Mouse (Mus musculus): ENCODE measurements around the gene Hdgfl2.
"Not testable (repeated sequence)": the region's sequence is repeated elsewhere in the genome, so short reads cannot be mapped to it uniquely, and the experiment has no call there.

Gene Hdgfl2

DNA sequence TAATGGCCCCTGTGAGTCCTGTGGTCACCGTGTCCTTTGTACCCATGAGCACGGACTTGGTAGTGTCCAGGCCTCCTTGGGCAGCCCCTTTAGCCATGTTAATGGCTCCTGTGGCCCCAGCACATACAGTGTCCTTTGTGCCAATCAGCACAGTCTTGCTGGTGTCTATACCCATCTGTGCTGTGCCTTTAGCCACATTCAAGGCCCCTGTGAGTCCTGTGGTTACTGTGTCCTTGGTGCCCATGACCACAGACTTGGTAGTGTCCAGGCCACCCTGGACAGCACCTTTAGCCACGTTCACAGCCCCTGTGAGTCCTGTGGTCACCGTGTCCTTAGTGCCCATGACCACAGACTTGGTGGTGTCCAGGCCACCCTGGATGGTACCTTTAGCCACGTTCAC is 25.4 kb downstream of the Hdgfl2 start:
- not testable (repeated sequence) for DNase-seq (ENCODE audit: low spot score)

DNA sequence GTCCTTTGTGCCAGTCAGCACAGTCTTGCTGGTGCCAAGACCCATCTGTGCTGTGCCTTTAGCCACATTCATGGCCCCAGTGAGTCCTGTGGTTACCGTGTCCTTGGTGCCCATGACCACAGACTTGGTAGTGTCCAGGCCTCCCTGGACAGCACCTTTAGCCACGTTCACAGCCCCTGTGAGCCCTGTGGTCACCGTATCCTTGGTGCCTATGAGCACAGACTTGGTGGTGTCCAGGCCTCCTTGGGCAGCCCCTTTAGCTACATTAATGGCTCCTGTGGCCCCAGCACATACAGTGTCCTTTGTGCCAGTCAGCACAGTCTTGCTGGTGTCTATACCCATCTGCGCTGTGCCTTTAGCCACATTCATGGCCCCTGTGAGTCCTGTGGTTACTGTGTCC is 27.0 kb downstream of the Hdgfl2 start:
- not testable (repeated sequence) for DNase-seq (ENCODE audit: low spot score)

- DNase-seq (ENCODE audit: low spot score), result no peak
Measured at GRCm38 (mm10) chr17:56106981-56107380, 27.5 kb downstream of the Hdgfl2 start.

DNA sequence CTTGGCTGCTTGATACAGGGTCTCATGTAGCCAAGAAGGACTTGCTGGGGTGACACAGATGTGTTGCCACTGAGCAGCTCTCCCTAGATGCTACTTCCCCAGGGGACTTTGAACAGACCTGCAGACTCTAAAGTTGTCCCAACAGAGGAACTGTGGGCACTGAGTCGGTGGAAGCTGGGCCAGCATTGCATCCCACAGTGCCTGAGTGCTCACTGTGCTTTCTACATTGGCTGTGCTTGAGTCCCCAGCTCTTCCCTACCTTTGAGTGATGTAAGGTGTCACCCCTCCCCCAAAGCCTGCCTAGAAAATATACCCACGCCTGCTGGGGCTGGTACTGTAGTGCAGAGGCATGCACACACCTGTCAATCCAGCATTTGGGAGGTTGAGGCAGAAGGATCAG is 28.3 kb downstream of the Hdgfl2 start:
- no peak for DNase-seq (ENCODE audit: low spot score)

GRCm38 (mm10) chr17:56108334-56109044 is 29.1 kb downstream of the Hdgfl2 start:
- no peak for DNase-seq (ENCODE audit: low spot score)

GRCm38 (mm10) chr17:56109219-56110051 is 30.0 kb downstream of the Hdgfl2 start, which contains the start of gene Plin4:
Gene Plin4, minus strand, starts transcription at chr17:56109803.
- no peak for DNase-seq (ENCODE audit: low spot score)

DNA sequence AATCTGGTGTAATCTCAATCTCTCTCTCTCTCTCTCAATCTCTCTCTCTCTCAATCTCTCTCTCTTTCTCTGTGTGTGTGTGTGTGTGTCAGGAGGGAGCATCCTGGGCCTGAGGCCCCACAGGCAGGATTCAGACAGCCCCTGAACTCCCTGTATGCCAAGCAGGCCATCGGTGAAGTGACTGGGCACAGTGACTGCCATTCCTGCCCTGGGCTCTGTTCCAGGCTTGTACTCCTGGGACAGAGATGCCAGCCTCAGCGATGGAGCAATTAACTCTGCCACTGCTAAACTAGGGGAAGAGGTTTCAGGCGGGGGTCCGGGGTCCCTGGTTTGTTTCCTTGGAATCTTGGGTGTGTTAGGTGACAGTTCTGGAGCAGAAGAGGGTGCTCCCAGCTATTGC is 31.1 kb downstream of the Hdgfl2 start:
- no peak for DNase-seq (ENCODE audit: low spot score)

DNA sequence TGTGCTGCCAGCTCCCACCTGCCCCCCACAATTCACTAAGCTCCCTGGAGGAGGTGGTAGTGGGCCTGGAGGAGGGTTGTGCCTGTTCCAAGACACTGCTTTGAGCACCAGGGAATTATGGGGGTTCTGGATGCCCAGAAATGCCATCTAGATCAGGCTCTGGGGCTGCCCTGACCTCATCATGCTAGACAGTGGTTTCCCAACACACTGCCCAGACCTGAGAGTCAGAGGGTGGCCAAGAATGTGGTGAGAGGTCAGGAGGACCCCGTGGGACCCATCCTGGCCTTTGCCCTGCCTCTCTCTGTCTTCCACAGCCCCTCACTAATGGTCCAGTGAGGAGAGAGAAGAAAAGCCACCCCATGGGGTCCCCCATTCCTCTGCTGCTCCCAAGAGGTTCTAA is 31.6 kb downstream of the Hdgfl2 start:
- DNase-seq (ENCODE audit: low spot score), result no peak

GRCm38 (mm10) chr17:56111864-56112263 is 32.4 kb downstream of the Hdgfl2 start:
- DNase-seq (ENCODE audit: low spot score), result no peak

DNA sequence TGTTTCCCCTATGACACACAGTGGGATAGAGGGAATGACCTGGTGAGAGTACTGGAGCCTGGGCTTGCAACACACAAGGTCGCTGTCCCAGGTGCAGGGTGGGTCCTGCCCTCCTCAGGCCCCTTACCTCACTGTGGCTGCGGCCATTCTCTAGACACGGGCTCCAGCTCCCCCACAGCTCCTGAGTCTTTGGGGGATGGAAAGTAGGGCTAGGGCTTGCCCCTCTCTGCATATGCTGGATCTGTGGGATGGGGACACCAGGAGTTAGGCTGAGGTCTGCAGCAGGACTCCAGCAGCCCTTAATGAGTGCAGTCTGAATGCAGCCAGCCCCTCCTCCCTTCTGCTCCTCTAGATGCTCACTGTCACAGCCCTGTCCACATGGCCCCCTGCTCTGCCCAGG is 33.3 kb downstream of the Hdgfl2 start:
- DNase-seq (ENCODE audit: low spot score), result no peak

GRCm38 (mm10) chr17:56116193-56116592 is 36.8 kb downstream of the Hdgfl2 start:
- no peak for DNase-seq (ENCODE audit: low spot score)

DNA sequence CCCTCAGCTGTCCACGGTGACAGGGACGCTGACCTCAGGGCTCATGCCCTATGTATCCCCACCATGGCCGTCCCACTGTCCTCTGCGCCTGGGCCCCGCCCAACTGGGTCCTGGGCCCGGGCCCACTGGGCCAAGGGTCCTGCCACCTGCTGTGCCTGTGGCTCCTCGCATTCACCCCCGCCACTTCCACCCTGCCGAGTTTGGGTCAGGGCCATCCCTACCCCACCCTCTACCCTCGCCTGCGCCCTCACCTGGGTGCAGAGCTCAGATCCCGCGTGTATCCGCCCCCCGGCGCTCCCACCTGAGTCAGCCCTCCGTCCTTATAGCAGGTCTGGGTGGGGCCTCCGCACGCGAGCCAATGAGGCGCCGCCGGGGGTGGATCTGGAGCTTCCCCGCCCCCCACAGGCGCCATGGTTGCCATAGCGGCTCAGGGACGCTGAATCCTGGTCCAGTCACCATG is 37.8 kb downstream of the Hdgfl2 start, which contains the start of gene Plin5:
Gene Plin5 (minus strand): TSS at position 346 of the 460 bp plus-strand sequence.
- DNase-seq (ENCODE audit: low spot score), result no peak

- no peak for DNase-seq (ENCODE audit: low spot score)
Measured at GRCm38 (mm10) chr17:56119431-56119830, 40.0 kb downstream of the Hdgfl2 start.

DNA sequence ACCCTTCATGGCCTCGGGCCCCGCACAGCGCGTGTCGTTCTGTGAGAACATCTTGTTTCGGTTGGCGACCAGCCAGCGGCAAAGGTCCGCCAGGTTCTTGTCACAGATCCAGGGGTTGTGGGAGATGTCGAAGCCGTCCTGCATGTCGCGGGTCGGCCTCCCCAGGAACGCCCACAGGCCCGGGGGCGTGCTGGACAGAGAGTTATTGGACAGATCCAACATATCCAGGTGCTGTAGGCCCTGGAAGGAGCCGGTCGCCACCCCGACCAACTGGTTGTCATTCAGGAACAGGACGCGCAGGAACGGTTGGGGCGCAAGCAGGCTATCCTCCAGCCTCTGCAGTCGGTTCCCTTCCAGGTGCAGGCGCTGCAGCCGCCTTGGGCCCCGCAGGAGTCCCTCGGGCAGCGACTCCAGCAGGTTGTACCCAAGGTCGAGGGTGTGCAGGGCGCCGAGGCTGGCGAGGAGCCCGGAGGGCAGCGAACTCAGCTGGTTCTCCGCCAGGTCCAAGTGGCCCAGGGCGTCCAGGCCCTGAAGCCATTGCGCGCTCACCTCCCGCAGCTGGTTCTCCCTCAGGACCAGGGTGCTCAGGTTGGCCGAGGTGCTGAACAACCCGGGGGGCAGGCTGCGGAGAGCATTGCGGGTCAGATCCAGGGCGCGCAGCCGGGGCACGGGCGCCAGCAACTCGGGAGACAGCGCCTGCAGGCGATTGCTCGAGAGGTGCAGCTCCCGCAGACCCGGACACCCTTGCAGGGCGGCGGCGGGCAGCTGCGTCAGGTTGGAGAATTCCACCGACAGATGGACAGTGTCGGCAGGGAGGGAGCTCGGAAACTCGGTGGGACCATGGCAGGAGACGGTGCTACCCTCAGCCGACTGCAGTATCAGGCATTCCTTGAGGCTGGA is 40.8 kb downstream of the Hdgfl2 start:
- DNase-seq (ENCODE audit: low spot score), result no peak

DNA sequence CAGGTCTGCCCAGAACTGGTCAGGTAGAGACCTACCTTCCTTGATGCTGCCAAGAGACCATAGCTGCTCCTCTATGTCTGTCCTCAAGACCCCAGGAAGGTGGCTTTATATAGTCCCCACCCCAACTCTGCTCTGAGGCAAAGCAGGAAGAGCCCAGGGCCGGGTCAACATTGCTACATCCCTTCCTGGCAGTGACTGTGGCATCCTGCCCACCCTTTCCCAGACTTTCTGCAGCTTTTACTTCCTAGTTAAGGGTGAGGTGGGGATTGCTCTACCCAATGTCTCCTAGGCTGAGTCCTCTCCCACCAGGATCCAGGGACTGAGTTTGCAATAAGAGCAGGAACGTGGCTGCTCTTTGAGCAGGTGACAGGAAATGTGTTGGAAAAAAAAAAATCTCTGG is 42.4 kb downstream of the Hdgfl2 start, which contains the start of gene Lrg1:
Gene Lrg1 (minus strand): TSS at position 176 of the 400 bp plus-strand sequence.
- no peak for DNase-seq (ENCODE audit: low spot score)

DNA sequence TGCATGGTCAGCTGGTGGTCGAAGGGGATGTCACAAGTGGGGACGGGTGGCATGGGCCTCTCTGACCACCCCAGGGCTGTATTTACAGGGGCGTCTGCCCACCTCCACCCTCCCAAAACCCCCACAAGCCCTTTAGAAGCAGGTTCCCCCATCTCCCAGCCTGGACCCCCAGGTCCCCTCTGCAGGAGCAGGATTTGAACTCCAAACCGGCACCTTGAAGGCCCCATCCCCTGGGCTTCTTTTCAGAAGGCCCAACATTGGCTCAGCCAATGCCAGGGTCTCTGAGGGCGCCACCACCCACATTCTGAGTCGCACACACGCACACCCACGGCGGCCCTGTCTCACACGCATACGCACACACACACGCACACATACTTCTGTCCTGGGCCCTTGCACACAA is 43.7 kb downstream of the Hdgfl2 start:
- no peak for DNase-seq (ENCODE audit: low spot score)

DNA sequence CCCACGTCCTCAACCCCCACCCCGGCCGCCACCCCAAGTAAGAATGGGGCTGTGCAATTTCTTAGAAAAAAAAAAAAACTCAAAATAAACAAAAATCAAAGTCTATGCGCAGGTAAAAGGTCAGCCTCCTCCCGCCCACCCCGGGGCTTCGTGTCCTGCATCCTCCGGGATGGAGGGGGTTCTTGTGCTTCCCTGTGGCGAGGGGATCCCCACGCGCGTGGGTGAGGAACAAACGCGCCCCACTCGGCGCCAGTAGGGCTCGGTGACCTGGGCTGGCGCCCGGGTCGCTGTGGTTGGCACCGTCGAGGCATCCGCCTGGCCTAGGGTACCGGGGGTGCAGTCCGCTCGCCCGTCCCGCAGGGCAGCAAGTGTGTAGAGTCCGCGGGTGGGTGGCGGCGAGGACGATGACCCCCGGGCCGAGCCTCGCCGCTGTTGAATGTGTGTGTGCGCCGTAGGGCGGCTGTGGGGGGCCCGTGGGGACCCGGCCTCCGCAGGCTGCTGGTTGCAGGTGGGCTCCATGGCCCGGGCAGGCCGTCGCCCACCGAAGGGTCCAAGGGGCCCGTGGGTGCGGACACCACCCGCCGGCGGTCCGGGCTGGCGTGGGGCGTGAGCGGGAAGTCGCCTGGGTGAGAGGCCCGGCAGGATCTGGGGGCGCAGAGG is 44.4 kb downstream of the Hdgfl2 start:
- DNase-seq (ENCODE audit: low spot score), result no peak

DNA sequence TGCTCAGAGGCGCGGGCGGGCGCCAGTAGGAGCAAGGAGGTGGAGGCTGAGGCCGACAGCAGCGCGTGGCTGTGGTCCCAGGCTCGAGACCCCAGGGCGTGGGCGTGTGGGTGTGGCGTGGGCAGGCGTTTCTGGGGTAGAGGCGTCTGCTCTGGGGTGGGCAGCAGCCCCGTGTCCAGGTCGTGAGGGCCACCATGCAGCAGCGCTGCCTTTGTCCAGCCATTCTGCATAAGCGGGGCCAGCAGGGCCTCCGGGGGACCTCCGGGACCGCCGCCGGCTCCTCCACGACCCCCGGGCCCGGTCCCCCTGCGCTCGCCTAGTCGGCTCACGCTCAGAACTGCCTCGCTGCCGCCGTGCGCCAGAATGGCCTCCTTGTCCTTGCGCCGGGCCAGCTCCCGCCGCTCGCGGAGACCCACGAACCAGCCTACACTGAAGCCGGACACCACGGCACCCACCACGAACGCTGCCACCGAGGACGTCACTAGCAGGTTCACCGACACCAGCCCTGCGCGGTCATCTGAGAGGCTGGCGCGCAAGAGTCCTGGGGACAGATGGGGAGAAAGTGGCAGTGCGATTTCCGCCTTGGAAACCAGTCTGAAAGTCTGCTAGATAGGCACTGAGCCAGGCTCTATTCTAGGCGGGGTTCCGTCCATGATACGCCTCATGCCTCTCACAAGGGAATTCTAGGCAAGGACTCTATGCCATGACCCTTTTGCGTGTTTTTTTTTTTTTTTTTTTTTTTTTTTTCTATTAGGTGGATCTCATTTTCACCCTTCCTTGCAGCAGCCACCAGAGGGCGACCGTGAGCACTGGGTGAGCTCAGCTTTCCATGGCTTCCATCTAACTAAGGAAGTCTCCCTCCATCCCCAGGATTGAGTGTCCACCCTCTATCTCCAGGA is 45.2 kb downstream of the Hdgfl2 start:
- DNase-seq (ENCODE audit: low spot score), result no peak

GRCm38 (mm10) chr17:56125276-56125630 is 45.8 kb downstream of the Hdgfl2 start:
- no peak for DNase-seq (ENCODE audit: low spot score)

DNA sequence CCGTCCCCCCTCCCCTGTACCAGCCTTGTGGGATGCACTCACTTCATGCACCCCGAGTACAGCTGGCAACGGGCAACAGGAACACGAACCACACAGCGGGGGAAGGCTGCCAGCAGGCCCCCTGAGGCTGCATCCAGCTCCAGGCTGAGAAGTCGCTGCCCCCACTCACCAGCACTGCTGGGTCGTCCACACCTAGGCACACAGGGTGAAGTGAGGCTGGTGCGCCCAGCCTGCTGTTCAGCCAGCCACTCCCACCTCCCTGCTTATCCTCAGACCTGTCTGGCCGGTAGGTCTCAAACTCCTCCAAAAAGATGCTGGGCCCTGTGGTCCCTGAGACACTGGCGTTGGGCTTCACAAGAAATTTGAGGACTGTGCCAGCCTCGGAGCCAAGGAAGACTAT is 46.7 kb downstream of the Hdgfl2 start:
- no peak for DNase-seq (ENCODE audit: low spot score)

GRCm38 (mm10) chr17:56128246-56128645 is 48.8 kb downstream of the Hdgfl2 start:
- no peak for DNase-seq (ENCODE audit: low spot score)

Measured in ovary, postnatal 10 days (tissue).